Mouse (Mus musculus) MEL (cell line): Measurements from ENCODE around the gene Naa35.

Experiments used
- CTCF ChIP-seq, 3 experiments: IDR thresholded peaks in 2 of 3; conservative IDR thresholded peaks in 1 of 3; 2 replicates each; pipeline ENCODE4 v1.5.1; 2011 to 2012; ENCODE audit warnings: low read length in 3 of 3, low read depth in 2 of 3, mild to moderate bottlenecking in 2 of 3, improper control_type of control experiment in 1 of 3, inconsistent platforms in 1 of 3, mixed read lengths in 1 of 3, moderate library complexity in 1 of 3; ENCODE audit not compliant: control insufficient read depth in 1 of 3, insufficient read depth in 1 of 3, poor library complexity in 1 of 3, severe bottlenecking in 1 of 3
- E2F4 ChIP-seq: IDR thresholded peaks from 2 replicates; pipeline ENCODE4 v1.6.1; 2011; ENCODE audit warnings: low read depth, low read length, improper control_type of control experiment, borderline replicate concordance
- GATA1 ChIP-seq: IDR thresholded peaks from 2 replicates; pipeline ENCODE4 v1.6.1; 2011; ENCODE audit warnings: low read depth, low read length, improper control_type of control experiment
- TAL1 ChIP-seq: IDR thresholded peaks from 2 replicates; pipeline ENCODE4 v1.6.1; 2012; ENCODE audit warnings: mild to moderate bottlenecking, inconsistent platforms, low read length, moderate library complexity, mixed read lengths
- TCF12 ChIP-seq: IDR thresholded peaks from 2 replicates; pipeline ENCODE4 v1.6.1; 2014; ENCODE audit warnings: low read depth, mild to moderate bottlenecking, inconsistent platforms, low read length, improper control_type of control experiment, moderate library complexity
- UBTF ChIP-seq: IDR thresholded peaks from 2 replicates; pipeline ENCODE4 v1.6.1; 2012; ENCODE audit warnings: low read depth, mild to moderate bottlenecking, inconsistent platforms, low read length, improper control_type of control experiment, moderate library complexity, borderline replicate concordance; ENCODE audit not compliant: insufficient read depth
- ZKSCAN1 ChIP-seq: IDR thresholded peaks from 2 replicates; pipeline ENCODE4 v1.6.1; 2012; ENCODE audit warnings: low read depth, mild to moderate bottlenecking, inconsistent platforms, low read length, improper control_type of control experiment, moderate library complexity

DNA sequence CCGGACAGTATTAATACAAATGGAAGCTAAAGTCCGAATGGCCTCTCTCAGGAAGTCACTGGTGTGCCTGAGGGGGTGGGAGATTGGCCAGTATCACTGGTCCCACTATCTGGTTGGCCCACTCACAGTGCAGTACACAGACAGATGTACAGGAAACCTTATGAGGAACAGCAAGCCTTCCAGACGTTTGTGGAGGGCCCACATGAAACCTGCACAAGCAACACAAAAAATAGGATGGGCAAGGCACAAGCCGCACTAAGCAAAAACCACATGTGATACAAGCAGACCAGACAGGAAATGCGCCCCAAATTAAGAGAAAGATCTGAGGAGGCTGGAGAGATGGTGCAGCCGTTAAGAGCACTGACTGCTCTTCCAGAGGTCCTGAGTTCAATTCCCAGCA is 87.2 kb downstream of the Naa35 start:
- TF ChIP-seq CTCF (IDR thresholded peaks at IDR 0.05 in 2 of 3, conservative IDR thresholded peaks at IDR 0.05 in 1 of 3; ENCODE audit: control insufficient read depth in 1 of 3, insufficient read depth in 1 of 3, low read depth in 2 of 3, low read length in 3 of 3, poor library complexity in 1 of 3, severe bottlenecking in 1 of 3) (no peak), ZKSCAN1 (no peak), TAL1 (peak; percentile 40; the same call in 1 of the 2 replicates), GATA1 (no peak), UBTF (no peak), E2F4 (no peak), TCF12 (0 out of 2 replicates have a peak, but pooled peaks have one; percentile 9)
